Mouse (Mus musculus) embryo, embryonic 11 days (tissue): ENCODE data around the gene Dtx3l.
"Not testable (repeated sequence)": the region's sequence is repeated elsewhere in the genome, so short reads cannot be mapped to it uniquely, and the experiment has no call there.

ENCODE experiments used
- DNase-seq: peaks from one replicate; pipeline ENCODE4 v3.0.0-alpha.2; 2015

The Dtx3l gene

GRCm38 (mm10) chr16:35923546-35924198, 15.3 kb downstream of the Dtx3l start:
- DNase-seq, result no peak

DNA sequence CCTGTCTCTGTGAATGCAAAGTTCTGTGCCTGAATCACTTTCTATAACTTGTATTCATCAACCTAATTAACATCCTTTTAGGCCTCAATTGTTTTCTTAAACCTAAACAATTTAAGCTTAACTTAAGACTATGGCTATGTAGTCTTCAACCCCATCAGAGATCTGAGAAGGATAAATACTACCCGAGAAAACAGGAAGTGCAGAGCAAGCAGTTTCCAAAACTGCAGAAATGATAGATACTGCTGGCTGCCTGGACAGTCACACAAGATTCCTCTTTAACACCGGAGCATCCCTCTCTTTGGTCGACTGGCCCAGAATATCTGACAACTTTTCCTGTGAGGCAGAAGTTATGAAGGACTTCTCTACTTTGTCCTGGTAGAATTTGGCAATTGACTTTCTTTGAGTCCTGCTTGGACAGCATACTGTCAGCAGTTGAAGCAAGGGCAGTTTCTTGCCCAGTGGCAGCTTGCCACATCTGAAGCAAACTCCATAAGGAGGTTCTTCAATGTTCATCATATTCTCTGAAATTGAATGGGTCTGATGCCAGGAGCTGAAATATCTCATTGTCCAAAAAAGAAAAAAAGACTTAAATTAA, 16.6 kb downstream of the Dtx3l start:
- DNase-seq, result no peak

- DNase-seq, result no peak
These were observed 17.2 kb downstream of the Dtx3l start for GRCm38 (mm10) chr16:35921676-35922235.

- DNase-seq, result no peak
These were observed 20.0 kb downstream of the Dtx3l start for GRCm38 (mm10) chr16:35918721-35919543.

DNA sequence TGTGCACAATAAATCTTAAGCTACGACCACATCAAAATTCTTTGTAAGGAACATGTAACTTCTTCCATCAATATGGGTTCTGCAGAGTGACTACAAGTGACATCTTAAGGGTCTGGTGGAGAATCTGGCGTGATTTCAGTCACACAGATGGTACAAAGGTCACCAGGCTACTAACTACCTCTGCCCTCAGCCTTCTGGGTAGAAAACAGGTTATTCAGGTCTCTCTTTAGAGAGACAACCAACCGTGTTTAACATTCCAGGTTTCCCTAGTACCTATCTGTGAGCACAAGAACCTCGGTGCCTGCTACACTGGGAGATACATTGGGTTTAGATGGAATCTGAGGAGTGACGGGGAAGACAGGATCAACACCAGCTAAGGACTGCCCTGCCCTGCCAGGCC, 24.6 kb downstream of the Dtx3l start:
- no peak for DNase-seq

DNA sequence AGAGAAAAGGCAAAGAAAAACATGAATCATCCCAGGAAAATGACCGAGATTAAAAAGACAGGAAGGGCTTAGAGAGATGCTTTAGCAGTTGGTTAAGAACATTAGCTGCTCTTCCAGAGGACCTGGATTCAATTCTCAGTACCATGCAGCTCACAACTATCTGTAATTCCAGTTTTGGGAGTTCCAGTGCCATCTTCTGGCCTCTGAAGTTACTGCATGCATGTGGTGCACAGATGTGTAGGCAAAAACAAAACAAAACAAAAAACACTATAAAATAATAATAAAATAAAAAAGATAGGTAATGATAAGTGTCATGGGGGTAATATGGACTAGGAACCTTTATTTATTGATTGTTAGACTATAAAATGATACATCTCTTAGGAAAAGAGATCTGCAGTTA, 25.4 kb downstream of the Dtx3l start:
- DNase-seq, result no peak

DNA sequence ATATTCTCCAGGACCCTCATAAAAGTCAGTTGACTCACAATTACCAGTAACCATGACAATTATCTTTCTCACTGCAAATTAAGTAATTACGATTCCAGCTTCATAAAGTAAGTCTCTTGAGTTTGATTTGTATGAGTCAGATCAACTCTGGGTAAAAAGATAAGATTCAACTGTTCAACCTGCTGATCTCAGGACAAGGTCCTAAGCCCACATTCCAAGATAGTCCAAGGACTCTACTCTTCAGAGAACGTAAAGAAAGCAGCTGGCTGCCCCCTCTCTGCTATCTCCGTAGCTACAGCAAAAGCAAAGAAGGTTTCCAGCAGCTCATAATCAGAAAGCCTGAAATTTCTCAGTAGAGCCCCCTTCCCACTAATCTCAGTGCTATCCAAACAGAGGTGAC, 27.5 kb downstream of the Dtx3l start:
- no peak for DNase-seq

- DNase-seq, result no peak
These were observed 31.3 kb downstream of the Dtx3l start for GRCm38 (mm10) chr16:35907432-35908201.

- DNase-seq, result no peak
These were observed 32.1 kb downstream of the Dtx3l start for GRCm38 (mm10) chr16:35906887-35907286.

DNA sequence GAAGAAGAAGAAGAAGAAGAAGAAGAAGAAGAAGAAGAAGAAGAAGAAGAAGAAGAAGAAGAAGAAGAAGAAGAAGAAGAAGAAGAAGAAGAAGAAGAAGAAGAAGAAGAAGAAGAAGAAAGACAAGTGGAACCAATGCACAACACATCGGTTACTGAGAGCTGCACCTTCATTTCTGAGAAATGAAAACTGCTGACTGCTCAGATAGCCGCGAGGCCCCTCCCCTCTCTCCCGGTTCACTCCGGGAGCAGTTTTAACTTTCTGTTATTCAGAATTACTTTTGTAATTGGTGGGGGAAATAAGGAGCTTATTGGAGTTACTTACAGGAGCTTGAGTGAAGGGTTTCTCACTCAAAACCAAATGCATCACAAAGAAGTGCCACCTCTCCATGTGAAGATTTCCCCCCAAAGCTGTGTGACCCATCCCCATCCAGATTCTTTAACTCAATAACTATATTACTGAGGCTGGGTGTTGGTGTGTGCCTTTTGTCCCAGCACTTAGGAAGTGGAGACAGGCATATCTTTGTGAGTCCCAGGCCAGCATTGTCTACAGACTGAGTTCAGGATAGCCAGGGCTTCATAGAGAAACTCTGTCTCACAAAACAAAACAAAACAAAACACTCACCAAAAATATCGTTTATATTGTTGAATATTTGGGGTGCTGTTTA, 33.0 kb downstream of the Dtx3l start:
- DNase-seq, result no peak

- DNase-seq, result no peak
These were observed 33.6 kb downstream of the Dtx3l start for GRCm38 (mm10) chr16:35905355-35905754.

DNA sequence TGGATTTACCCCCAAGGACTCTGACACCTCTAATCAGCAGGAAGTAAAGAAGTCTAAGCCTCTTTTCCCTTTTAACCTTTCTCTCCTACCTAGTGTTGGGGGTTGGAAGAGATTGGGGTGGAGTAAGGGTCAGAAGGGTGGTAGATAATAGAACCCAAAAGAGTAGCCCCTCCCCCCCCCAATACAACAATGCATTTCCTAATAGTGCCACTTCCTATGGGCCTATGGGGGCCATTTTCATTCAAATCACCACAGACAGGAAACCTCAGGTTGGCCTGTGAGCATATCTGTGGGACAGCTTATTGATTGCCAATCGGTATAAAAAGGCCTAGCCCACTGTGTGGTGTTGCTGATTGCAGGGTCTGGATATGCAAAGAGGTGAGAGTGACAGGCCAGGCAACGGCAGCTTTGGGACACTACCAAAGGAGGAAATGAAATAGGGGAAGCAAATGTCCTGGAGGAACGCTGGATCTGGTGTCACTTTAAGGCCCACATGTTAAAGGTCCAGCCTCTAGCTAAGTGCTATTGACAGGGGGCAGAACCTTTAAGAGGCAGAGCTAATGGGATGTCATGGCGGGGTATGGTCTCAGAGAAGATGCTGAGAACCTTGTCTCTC, 34.7 kb downstream of the Dtx3l start:
- DNase-seq, result no peak

GRCm38 (mm10) chr16:35903014-35903640, 35.8 kb downstream of the Dtx3l start:
- no peak for DNase-seq

- DNase-seq, result no peak
These were observed 38.4 kb downstream of the Dtx3l start for GRCm38 (mm10) chr16:35900541-35900940.

DNA sequence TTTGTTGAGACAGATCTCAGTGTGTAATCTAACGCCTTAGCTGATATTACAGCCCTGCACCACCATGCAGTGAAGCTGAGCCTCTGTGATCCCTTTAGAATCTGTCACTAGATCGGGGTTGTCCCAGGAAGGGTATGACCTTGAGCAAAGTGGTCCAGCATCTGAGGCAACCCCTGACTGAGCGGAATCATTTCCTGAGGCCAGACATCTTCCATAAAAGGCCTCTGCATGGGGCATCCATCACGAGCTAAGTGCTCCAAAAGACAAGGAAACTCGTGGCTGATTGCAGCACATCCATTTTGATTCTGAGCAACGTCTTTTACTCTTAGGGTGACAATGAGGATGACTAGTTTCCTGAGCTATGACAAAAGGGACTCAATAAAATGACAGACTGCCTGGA, 44.0 kb downstream of the Dtx3l start:
- DNase-seq, result no peak

DNA sequence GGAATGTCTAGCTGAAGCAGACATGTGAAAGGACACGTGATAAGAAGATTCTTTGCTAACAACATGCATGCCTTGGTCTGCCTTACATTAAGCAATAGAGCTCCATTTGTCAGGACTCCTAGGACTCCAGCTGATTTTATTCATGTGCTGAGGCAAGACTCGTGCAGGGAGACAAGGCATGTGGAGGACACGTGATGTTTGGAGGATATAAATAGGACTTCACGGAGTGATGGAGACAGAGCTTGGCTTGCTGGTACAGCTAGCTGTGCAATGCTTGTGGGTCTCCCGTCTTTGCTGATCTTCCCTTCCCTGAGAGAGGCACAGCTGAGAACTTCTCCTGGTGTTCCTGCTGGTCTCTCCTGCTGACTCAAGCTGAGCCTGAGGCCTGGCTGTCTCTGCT, 47.3 kb downstream of the Dtx3l start:
- not testable (repeated sequence) for DNase-seq

DNA sequence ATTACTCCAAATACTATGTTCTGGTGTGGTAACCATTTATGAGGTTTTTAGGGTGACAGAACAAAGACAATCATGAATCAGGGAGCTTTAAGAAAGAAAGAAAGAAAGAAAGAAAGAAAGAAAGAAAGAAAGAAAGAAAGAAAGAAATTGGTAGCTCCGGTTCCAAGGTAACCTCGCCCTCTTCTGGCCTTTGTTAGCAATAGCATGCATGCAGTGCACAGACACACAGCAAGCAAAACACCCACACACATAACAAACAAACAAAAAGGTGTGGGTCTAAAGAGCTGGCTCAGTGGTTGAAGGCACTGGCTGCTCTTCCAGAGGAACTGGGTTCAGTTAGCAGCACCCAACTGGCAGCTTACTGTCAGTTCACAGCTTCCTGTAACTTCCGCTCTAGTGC, 48.3 kb downstream of the Dtx3l start:
- DNase-seq, result no peak

GRCm38 (mm10) chr16:35888910-35889309, 50.0 kb downstream of the Dtx3l start:
- DNase-seq, result no peak

- no peak for DNase-seq
These were observed 50.8 kb downstream of the Dtx3l start for GRCm38 (mm10) chr16:35888174-35888573.
